Mouse (Mus musculus) liver (tissue): ENCODE measurements at regions not wholly inside any gene's neighbourhood (a gene's known extent, or its start where the extent isn't known, plus 50 kb on each side); places are given as distances from the start of the nearest gene placed in this dataset.

Experiments used
- DNase-seq: peaks from one replicate; pipeline ENCODE4 v3.0.0-alpha.2; 2020; ENCODE audit warnings: mixed read lengths

GRCm38 (mm10) chr7:67429008-67429873 lies 56.6 kb upstream of the Mef2a start:
- no peak for DNase-seq

- no peak for DNase-seq
These were observed 55.7 kb upstream of the Mef2a start for GRCm38 (mm10) chr7:67428388-67428787.

- no peak for DNase-seq
These were observed 53.4 kb upstream of the Mef2a start for GRCm38 (mm10) chr7:67426076-67426475.

GRCm38 (mm10) chr7:67425581-67425980 lies 52.9 kb upstream of the Mef2a start:
- DNase-seq, result no peak

GRCm38 (mm10) chr7:67424810-67425485 lies 52.3 kb upstream of the Mef2a start:
- no peak for DNase-seq
